Mouse (Mus musculus): ENCODE measurements around the gene Kctd5. TPM values are rescaled to one million over a fixed set of nuclear protein-coding genes. Genes with fewer than 3 reads are reported as not detected.

Gene Kctd5
- polyA plus RNA-seq, 1 experiment from 2014 or later = 73.4 TPM

GRCm38 (mm10) chr17:24030551-24030950 lies 42.7 kb downstream of the Kctd5 start:
- H3K9me3 ChIP-seq = no peaks in the 10 kb centered on the region
- ATAC-seq (replicated peaks) = no peak
- no peaks in the 10 kb centered on the region for H3K27me3 ChIP-seq (replicated peaks)
- no peak overlapping the region for H3K27ac ChIP-seq
- H3K9ac ChIP-seq = no peak overlapping the region
- WGBS = 84% methylated on average over 22 of the region's 22 CpGs
- no peaks in the 10 kb centered on the region for H3K36me3 ChIP-seq (replicated peaks)
- H3K4me3 ChIP-seq = no peak overlapping the region
- H3K4me2 ChIP-seq = no peak overlapping the region
- no peaks in the 10 kb centered on the region for H3K4me1 ChIP-seq

DNA sequence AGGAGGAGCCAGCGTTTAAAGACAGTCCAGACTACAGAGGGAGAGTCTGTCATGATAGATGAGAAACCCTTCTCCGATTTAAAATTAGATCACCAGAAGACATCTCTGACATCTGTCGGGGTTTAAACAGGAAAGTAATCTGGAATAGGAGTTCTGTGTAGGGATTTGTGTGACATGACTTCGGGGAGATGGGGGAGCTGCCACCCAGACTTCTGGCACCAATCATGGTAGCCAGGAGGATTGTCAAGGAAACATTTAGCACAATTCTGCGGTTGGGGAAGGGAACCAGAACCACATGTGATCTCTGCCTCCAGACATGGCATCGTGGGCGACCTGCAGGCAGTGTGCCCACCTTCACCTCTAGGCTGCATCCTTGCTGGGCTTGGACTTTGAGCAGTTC lies 43.8 kb downstream of the Kctd5 start:
- Histone ChIP-seq H3K9ac (no peak overlapping the region), H3K9me3 (no peaks in the 10 kb centered on the region), H3K4me3 (no peak overlapping the region), H3K36me3 (replicated peaks) (no peaks in the 10 kb centered on the region), H3K27ac (no peak overlapping the region), H3K4me2 (no peak overlapping the region), H3K4me1 (no peaks in the 10 kb centered on the region), H3K27me3 (replicated peaks) (no peaks in the 10 kb centered on the region)
- ATAC-seq (replicated peaks) = no peak
- 85% methylated on average over 7 of the region's 7 CpGs for WGBS

DNA sequence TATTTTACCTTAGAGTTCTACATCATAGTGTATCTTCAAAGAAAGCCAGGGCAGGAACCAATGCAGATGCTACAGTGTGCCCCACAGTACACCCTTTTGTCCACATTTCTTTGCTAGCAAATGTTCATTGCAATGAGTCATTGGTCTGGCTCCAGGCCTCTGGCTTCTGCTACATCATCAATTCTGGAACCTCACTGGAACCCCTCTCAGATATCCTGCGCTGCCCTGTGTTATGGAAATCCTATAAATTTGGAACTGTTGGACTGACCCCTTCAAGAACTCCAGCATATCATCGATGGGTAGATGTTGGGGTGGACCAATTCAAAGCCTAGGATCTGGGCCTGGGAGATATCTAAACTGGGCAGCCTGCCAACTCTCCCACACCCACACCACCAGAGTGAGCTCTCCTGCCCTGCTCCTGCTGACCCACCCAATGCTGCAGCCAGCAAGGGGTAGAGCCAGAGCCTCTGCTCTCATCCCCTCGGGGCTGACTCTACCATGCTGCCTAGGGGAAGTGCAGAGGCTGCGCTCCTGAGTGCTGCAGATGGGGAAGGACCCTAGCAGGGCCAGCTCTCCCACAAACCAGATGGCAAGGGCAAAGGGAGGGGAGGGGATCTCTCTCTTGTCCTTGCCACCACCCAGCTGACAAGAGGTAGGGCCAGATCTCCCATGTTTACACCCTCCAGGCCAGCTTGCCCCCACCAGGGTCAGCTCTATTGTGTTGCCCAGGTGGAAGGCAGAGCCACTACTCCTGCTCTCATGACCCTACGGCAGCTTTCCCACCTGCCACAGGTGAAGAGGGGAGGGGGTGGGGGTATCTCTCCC lies 51.7 kb downstream of the Kctd5 start:
- no peak overlapping the region for H3K4me2 ChIP-seq
- ATAC-seq (replicated peaks) = no peak
- H3K4me3 ChIP-seq = no peak overlapping the region
- 78% methylated on average over 5 of the region's 5 CpGs for WGBS
- H3K9ac ChIP-seq = no peak overlapping the region
- H3K36me3 ChIP-seq (replicated peaks) = no peaks in the 10 kb centered on the region
- no peaks in the 10 kb centered on the region for H3K27me3 ChIP-seq (replicated peaks)
- H3K4me1 ChIP-seq = no peaks in the 10 kb centered on the region
- no peak overlapping the region for H3K27ac ChIP-seq
- no peaks in the 10 kb centered on the region for H3K9me3 ChIP-seq

DNA sequence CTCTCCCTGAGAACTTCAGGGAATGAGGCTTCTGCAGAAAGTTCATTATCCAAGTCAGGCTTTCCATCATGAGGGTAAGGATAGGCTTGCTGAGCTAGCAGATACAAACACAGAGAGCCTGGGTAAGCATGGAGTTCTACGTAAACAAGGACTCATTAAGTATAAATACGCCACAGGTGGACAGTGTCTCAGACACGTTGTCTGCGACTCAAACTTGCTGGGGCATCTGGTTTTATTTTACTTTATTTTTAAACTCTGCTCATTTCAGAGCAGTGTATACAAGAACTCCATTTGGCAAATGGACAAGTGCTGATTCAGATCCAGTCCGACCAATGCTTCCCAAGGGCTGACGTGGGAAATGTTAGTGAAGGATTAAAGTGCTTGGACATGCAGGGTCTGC lies 52.6 kb downstream of the Kctd5 start:
- Histone ChIP-seq H3K27ac (no peak overlapping the region), H3K36me3 (replicated peaks) (no peaks in the 10 kb centered on the region), H3K4me3 (no peak overlapping the region), H3K4me1 (no peaks in the 10 kb centered on the region), H3K27me3 (replicated peaks) (no peaks in the 10 kb centered on the region), H3K9me3 (no peaks in the 10 kb centered on the region), H3K9ac (no peak overlapping the region), H3K4me2 (no peak overlapping the region)
- ATAC-seq (replicated peaks) = no peak
- WGBS = 87% methylated on average over 6 of the region's 6 CpGs

GRCm38 (mm10) chr17:24015727-24016126 lies 57.6 kb downstream of the Kctd5 start:
- no peak overlapping the region for H3K4me3 ChIP-seq

DNA sequence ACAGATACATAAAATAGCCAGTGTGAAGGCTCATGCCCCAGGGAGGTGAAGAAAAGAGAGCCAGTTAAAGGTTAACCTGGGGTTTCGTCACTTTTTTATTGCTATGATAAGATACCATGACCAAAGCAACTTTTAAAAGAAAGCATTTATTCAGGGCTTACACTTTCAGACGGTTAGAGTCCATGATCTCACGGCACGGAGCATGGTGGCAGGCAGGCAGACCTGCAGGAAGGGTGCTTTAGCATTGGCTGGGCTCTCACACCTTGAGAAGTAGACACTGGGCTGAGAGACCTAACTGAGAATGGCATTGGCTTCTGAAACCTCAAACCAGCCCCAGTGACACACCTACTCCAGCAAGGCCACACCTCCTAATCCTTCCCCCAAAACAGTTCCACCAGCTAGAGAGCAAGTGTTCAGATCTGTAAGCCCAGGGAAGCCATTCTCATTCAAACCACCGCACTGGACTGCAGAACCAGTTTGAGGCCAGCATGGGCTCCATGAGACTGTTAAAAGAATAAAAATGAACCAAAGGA lies 58.8 kb downstream of the Kctd5 start:
- Histone ChIP-seq H3K4me1 (no peaks in the 10 kb centered on the region), H3K27ac (no peak overlapping the region), H3K9ac (no peak overlapping the region), H3K4me2 (no peak overlapping the region), H3K9me3 (no peaks in the 10 kb centered on the region), H3K27me3 (replicated peaks) (no peaks in the 10 kb centered on the region), H3K36me3 (replicated peaks) (no peaks in the 10 kb centered on the region), H3K4me3 (no peak overlapping the region)
- no peak for ATAC-seq (replicated peaks)
- 89% methylated on average over 5 of the region's 5 CpGs for WGBS

More at GRCm38 (mm10) chr17:24015727-24016126, 57.6 kb downstream of the Kctd5 start:
- Histone ChIP-seq H3K4me2 (no peak overlapping the region), H3K9ac (no peak overlapping the region), H3K27me3 (replicated peaks) (no peaks in the 10 kb centered on the region), H3K9me3 (no peaks in the 10 kb centered on the region), H3K27ac (no peak overlapping the region), H3K4me1 (no peaks in the 10 kb centered on the region), H3K36me3 (replicated peaks) (no peaks in the 10 kb centered on the region)
- no peak for ATAC-seq (replicated peaks)
- WGBS = 23% methylated on average over 14 of the region's 14 CpGs

GRCm38 (mm10) chr17:24012921-24013320 lies 60.4 kb downstream of the Kctd5 start:
- H3K4me2 ChIP-seq = no peak overlapping the region
- H3K9me3 ChIP-seq = no peaks in the 10 kb centered on the region
- ATAC-seq (replicated peaks) = no peak
- no peaks in the 10 kb centered on the region for H3K36me3 ChIP-seq (replicated peaks)
- no peak overlapping the region for H3K27ac ChIP-seq
- no peak overlapping the region for H3K4me3 ChIP-seq
- WGBS = 84% methylated on average over 2 of the region's 2 CpGs
- no peaks in the 10 kb centered on the region; the same call in 1 of the 2 replicates for H3K27me3 ChIP-seq (replicated peaks)
- H3K4me1 ChIP-seq = no peaks in the 10 kb centered on the region
- H3K9ac ChIP-seq = no peak overlapping the region

DNA sequence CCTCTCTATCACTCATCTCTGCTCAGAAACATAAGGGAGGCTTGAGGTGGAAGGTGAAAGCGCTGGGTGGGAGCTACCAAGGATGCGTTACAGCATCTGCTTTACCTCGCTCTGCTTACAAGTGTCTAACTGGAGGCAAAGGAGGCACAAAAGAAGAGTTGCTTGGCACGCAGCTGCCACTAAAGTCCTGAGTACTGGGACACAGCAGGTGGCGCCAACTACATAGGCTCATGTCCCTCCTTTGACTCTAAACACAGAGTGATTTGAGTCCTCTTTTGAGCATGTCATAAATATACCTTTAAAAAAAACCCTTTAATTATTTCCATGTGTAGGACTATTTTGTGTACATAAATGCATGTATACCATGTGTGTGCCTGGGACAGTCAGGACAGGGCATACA lies 63.7 kb downstream of the Kctd5 start:
- H3K4me2 ChIP-seq = no peak overlapping the region
- WGBS = 59% methylated on average over 5 of the region's 5 CpGs

DNA sequence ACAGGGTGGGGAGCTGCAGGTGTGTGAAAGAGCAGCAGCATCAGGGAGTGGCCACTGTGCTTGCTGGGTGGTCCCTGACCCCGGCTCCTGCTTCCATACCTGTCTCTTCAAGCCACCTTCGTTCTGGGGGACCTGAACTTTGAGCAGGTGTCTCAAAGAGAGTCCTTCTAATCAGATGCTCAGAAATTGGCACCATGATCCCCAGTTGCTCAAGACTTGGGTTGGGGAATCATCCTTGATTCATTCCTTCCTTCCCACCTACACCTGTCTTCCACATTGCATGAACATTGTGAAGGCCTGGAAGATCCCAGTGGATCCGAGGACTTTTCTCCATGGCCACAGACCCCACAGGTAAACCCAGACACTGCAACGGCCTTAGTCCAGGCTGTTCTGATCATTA lies 65.2 kb downstream of the Kctd5 start:
- Histone ChIP-seq H3K9ac (no peak overlapping the region), H3K4me1 (no peaks in the 10 kb centered on the region), H3K4me3 (no peak overlapping the region), H3K9me3 (no peaks in the 10 kb centered on the region), H3K27me3 (replicated peaks) (no peaks in the 10 kb centered on the region; the same call in 1 of the 2 replicates), H3K4me2 (no peak overlapping the region), H3K27ac (no peak overlapping the region), H3K36me3 (replicated peaks) (no peaks in the 10 kb centered on the region)
- WGBS = 81% methylated on average over 4 of the region's 4 CpGs
- ATAC-seq (replicated peaks) = no peak

More for the DNA sequence above, 63.7 kb downstream of the Kctd5 start:
- H3K27me3 ChIP-seq (replicated peaks) = no peaks in the 10 kb centered on the region; the same call in 1 of the 2 replicates
- no peaks in the 10 kb centered on the region for H3K36me3 ChIP-seq (replicated peaks)
- no peak overlapping the region for H3K9ac ChIP-seq
- no peaks in the 10 kb centered on the region for H3K9me3 ChIP-seq
- ATAC-seq (replicated peaks) = no peak
- H3K4me1 ChIP-seq = no peaks in the 10 kb centered on the region
- no peak overlapping the region for H3K27ac ChIP-seq
- no peak overlapping the region for H3K4me3 ChIP-seq

GRCm38 (mm10) chr17:24007391-24007790 lies 65.9 kb downstream of the Kctd5 start:
- WGBS = 69% methylated on average over 1 of the region's 1 CpGs
- no peak overlapping the region for H3K4me2 ChIP-seq
- no peak overlapping the region for H3K4me3 ChIP-seq
- no peak for ATAC-seq (replicated peaks)
- H3K27me3 ChIP-seq (replicated peaks) = no peaks in the 10 kb centered on the region; the same call in 1 of the 2 replicates
- no peak overlapping the region for H3K9ac ChIP-seq
- no peaks in the 10 kb centered on the region for H3K36me3 ChIP-seq (replicated peaks)
- no peak overlapping the region for H3K27ac ChIP-seq
- no peaks in the 10 kb centered on the region for H3K4me1 ChIP-seq
- no peaks in the 10 kb centered on the region for H3K9me3 ChIP-seq

- Histone ChIP-seq H3K27me3 (replicated peaks) (no peaks in the 10 kb centered on the region; the same call in 1 of the 2 replicates), H3K9ac (no peak overlapping the region), H3K4me1 (no peaks in the 10 kb centered on the region), H3K36me3 (replicated peaks) (no peaks in the 10 kb centered on the region), H3K4me2 (no peak overlapping the region), H3K4me3 (no peak overlapping the region), H3K27ac (no peak overlapping the region), H3K9me3 (no peaks in the 10 kb centered on the region)
- WGBS = 56% methylated on average over 2 of the region's 2 CpGs
- ATAC-seq (replicated peaks) = no peak
These were observed 66.4 kb downstream of the Kctd5 start for GRCm38 (mm10) chr17:24006930-24007329.

- Histone ChIP-seq H3K27ac (no peak overlapping the region), H3K9me3 (no peaks in the 10 kb centered on the region), H3K4me3 (no peak overlapping the region), H3K9ac (no peak overlapping the region), H3K4me2 (no peak overlapping the region), H3K36me3 (replicated peaks) (no peaks in the 10 kb centered on the region), H3K4me1 (no peaks in the 10 kb centered on the region), H3K27me3 (replicated peaks) (no peaks in the 10 kb centered on the region; the same call in 1 of the 2 replicates)
- ATAC-seq (replicated peaks) = no peak
- 95% methylated on average over 3 of the region's 3 CpGs for WGBS
These were observed 68.2 kb downstream of the Kctd5 start for GRCm38 (mm10) chr17:24005049-24005448.

Measured in midbrain, embryonic 15.5 days (tissue).